Mouse (Mus musculus): ENCODE measurements around the gene Gm49405.

- no peak for TF ChIP-seq GATA1 (IDR thresholded peaks at IDR 0.05; ENCODE audit: low read length)
- no peak for TF ChIP-seq TAL1 (IDR thresholded peaks at IDR 0.05; ENCODE audit: low read length)
Observed at GRCm38 (mm10) chr19:4051741-4052515, 51.5 kb downstream of the Gm49405 start.
